Mouse (Mus musculus): ENCODE data around the gene Nudt21.

Gene Nudt21

GRCm38 (mm10) chr8:93998961-93999360, 37.9 kb downstream of the Nudt21 start:
- no peak for DNase-seq (ENCODE audit: low spot score)

- DNase-seq (ENCODE audit: low spot score), result no peak
These were observed 47.1 kb downstream of the Nudt21 start for GRCm38 (mm10) chr8:93989739-93990138.

GRCm38 (mm10) chr8:93984731-93985130, 52.1 kb downstream of the Nudt21 start:
- DNase-seq (ENCODE audit: low spot score), result no peak

GRCm38 (mm10) chr8:93983827-93984226, 53.0 kb downstream of the Nudt21 start:
- DNase-seq (ENCODE audit: low spot score), result no peak

GRCm38 (mm10) chr8:93981679-93982215, 55.1 kb downstream of the Nudt21 start:
- no peak for DNase-seq (ENCODE audit: low spot score)

GRCm38 (mm10) chr8:93980141-93980540, 56.7 kb downstream of the Nudt21 start:
- DNase-seq (ENCODE audit: low spot score), result no peak

GRCm38 (mm10) chr8:93976446-93977211, 60.2 kb downstream of the Nudt21 start:
- DNase-seq (ENCODE audit: low spot score), result no peak

- no peak for DNase-seq (ENCODE audit: low spot score)
These were observed 61.5 kb downstream of the Nudt21 start for GRCm38 (mm10) chr8:93975358-93975757.

- DNase-seq (ENCODE audit: low spot score), result no peak
These were observed 62.1 kb downstream of the Nudt21 start for GRCm38 (mm10) chr8:93974602-93975186.

- DNase-seq (ENCODE audit: low spot score), result no peak
These were observed 62.9 kb downstream of the Nudt21 start for GRCm38 (mm10) chr8:93973831-93974375.

GRCm38 (mm10) chr8:93972971-93973734, 63.7 kb downstream of the Nudt21 start:
- DNase-seq (ENCODE audit: low spot score), result no peak

- no peak for DNase-seq (ENCODE audit: low spot score)
These were observed 64.6 kb downstream of the Nudt21 start for GRCm38 (mm10) chr8:93972211-93972610.

- DNase-seq (ENCODE audit: low spot score), result no peak
These were observed 65.4 kb downstream of the Nudt21 start for GRCm38 (mm10) chr8:93971451-93971850.

- DNase-seq (ENCODE audit: low spot score), result no peak
These were observed 67.0 kb downstream of the Nudt21 start for GRCm38 (mm10) chr8:93969626-93970340.

- DNase-seq (ENCODE audit: low spot score), result no peak
These were observed 68.5 kb downstream of the Nudt21 start for GRCm38 (mm10) chr8:93968293-93968692.

Measured in testis, postnatal 14 days (tissue).